Mouse (Mus musculus) spleen, adult 2 months (tissue): ENCODE results near the gene Mefv.

Experiments used
- CTCF ChIP-seq: fragments of 200-500 bp; IDR thresholded peaks from 2 replicates; pipeline ENCODE4 v1.5.1; 2011; ENCODE audit warnings: mild to moderate bottlenecking, inconsistent platforms; ENCODE audit not compliant: insufficient read depth, insufficient read length, insufficient replicate concordance; ENCODE audit errors: extremely low read depth
- POLR2A ChIP-seq: fragments of 200-500 bp; IDR thresholded peaks from 2 replicates; pipeline ENCODE4 v1.6.1; 2011; ENCODE audit warnings: low read depth, low read length, inconsistent platforms

DNA sequence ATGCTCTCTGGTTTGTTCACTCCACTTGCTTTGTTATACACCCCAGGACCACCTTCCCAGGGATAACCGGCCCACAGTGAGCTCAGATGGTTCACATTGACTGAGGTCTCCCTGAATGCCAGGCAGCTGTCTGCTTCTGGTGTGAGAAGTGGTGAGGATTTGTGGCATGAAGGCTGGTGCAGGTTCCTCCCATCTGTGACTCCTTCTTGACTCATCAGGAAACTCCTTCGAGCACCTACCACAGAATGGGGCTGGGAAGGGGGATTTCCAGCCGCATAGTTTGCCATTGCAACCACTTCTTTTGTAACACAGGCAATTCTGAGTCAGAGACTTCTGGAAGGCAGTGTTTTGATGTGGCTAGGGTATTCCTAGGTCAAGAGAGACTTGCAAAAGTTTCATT is 5.3 kb upstream of the Mefv start:
- TF ChIP-seq CTCF: no peak
- no peak for TF ChIP-seq POLR2A
